Mouse (Mus musculus) embryonic facial prominence, embryonic 11.5 days (tissue): Measurements from ENCODE around the gene Rimklb. TPM values are rescaled to one million over a fixed set of nuclear protein-coding genes. Genes with fewer than 3 reads are reported as not detected.
"Not testable (repeated sequence)": the region's sequence is repeated elsewhere in the genome, so short reads cannot be mapped to it uniquely, and the experiment has no call there.

Experiments
- ATAC-seq: fragments of 200-750 bp; cut with Nextera tagmentation; replicated peaks from 2 replicates; pipeline ENCODE4 v1.8.0; 2017; ENCODE audit warnings: low read depth; ENCODE audit not compliant: insufficient number of reproducible peaks, low FRiP score, low TSS enrichment
- DNase-seq: peaks from one replicate; pipeline ENCODE4 v3.0.0-alpha.2; 2015; ENCODE audit warnings: low spot score
- H3K27ac ChIP-seq: fragments of 300-500 bp; sonication (generic); replicated peaks from 2 replicates; pipeline ENCODE4 v1.5.1; 2014; ENCODE audit warnings: mild to moderate bottlenecking, low read depth, low read length, control low read depth
- H3K27me3 ChIP-seq: fragments of 300-500 bp; sonication (generic); 2 replicates; pipeline ENCODE4 v1.6.1; 2014; ENCODE audit warnings: mild to moderate bottlenecking, low read length, moderate library complexity, mixed read lengths; ENCODE audit not compliant: control insufficient read depth, insufficient read depth
- H3K36me3 ChIP-seq: fragments of 300-500 bp; sonication (generic); replicated peaks from 2 replicates; pipeline ENCODE4 v1.6.1; 2014; ENCODE audit warnings: low read depth, mild to moderate bottlenecking, low read length, moderate library complexity, mixed read lengths; ENCODE audit not compliant: control insufficient read depth, insufficient read depth
- H3K4me1 ChIP-seq: fragments of 300-500 bp; sonication (generic); 2 replicates; pipeline ENCODE4 v1.6.1; 2014; ENCODE audit warnings: low read length, mixed read lengths; ENCODE audit not compliant: control insufficient read depth, insufficient read depth
- H3K4me2 ChIP-seq: fragments of 300-500 bp; sonication (generic); 2 replicates; pipeline ENCODE4 v1.6.1; 2014; ENCODE audit warnings: low read depth, mild to moderate bottlenecking, control low read depth, low read length, moderate library complexity
- H3K4me3 ChIP-seq: fragments of 300-500 bp; sonication (generic); 2 replicates; pipeline ENCODE4 v1.5.1; 2014; ENCODE audit warnings: low read depth, low read length, control low read depth
- H3K9ac ChIP-seq: fragments of 300-500 bp; sonication (generic); replicated peaks from 2 replicates; pipeline ENCODE4 v1.6.1; 2014; ENCODE audit warnings: mild to moderate bottlenecking, control low read depth, low read length
- H3K9me3 ChIP-seq: fragments of 300-500 bp; sonication (generic); replicated peaks from 2 replicates; pipeline ENCODE4 v1.6.1; 2016; ENCODE audit warnings: mild to moderate bottlenecking, low read length, inconsistent platforms, mixed read lengths; ENCODE audit not compliant: control insufficient read depth
- WGBS: fragments of 180-500 bp; shearing (Covaris S2); extraction: QIAGEN DNeasy Blood & Tissue Kit; methylation state at CpG from one replicate; pipeline ENCODE4 v1.1.7; 2014; 5-methylcytosine and 5-hydroxymethylcytosine counted together
- polyA plus RNA-seq: library from polyadenylated mRNA; unstranded; fragments of >200 nt; fragmentation: Nextera tagmentation; extraction: Ambion mirVana; gene quantifications from 2 replicates; pipeline ENCODE4 v1.2.1, GENCODE M21; 2014

The Rimklb gene
- polyA plus RNA-seq, 1 experiment from 2014 or later: 62.3 TPM

DNA sequence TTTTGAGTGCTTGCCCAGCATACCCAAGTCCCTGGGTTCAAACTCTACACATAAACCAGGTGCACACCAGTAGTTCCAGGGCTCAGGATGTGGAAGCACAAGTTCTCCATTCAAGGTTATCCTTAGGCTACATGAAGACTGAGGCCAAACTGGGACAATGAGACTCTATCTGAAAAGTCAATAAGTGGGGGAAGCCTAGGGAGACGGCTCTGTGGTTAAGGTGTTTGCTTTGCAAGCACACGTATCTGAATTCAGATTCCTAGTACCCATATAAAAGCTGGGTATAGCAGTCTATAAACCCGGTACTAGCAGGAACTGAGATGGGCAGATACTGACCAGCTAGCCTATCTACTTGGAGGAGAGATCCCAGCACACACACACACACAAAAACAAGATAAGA lies 20.5 kb downstream of the Rimklb start:
- no peak for DNase-seq
- Histone ChIP-seq H3K4me3 (no peak overlapping the region), H3K27me3 (no peaks in the 10 kb centered on the region), H3K27ac (no peak overlapping the region), H3K4me1 (no peaks in the 10 kb centered on the region), H3K36me3 (no peaks in the 10 kb centered on the region), H3K9me3 (no peaks in the 10 kb centered on the region), H3K4me2 (no peak overlapping the region), H3K9ac (no peak overlapping the region)
- 85% methylated on average over 3 of the region's 3 CpGs for WGBS
- no peak for ATAC-seq

GRCm38 (mm10) chr6:122471461-122471860 lies 27.1 kb downstream of the Rimklb start:
- WGBS: 88% methylated on average over 3 of the region's 3 CpGs
- ATAC-seq, H3K36me3 ChIP-seq: not testable (repeated sequence)

DNA sequence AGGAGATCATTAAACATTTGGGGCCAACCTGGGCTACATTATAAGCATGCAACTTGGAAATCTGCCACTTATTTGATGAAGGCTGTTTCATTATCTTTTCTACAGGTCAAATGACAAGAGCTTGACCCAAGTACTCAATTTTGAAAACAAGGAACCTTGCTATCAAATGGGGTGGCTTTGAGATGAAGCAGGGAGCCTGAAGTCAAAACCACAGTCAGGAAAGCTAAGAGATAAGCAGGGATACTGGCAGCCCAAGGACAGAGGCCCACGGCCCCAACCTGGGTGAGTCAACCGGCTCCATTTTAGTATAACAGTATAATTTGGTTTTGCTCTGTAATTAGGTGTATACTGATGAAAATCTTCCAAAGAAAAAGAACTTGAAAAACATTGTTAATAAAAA lies 28.3 kb downstream of the Rimklb start:
- no peaks in the 10 kb centered on the region; the same call in none of the 2 replicates for H3K36me3 ChIP-seq
- WGBS: 95% methylated on average over 2 of the region's 2 CpGs
- no peaks in the 10 kb centered on the region for H3K9me3 ChIP-seq
- no peak overlapping the region for H3K4me2 ChIP-seq
- no peak overlapping the region for H3K4me3 ChIP-seq
- no peak overlapping the region for H3K27ac ChIP-seq
- no peak overlapping the region for H3K9ac ChIP-seq
- no peaks in the 10 kb centered on the region for H3K4me1 ChIP-seq
- no peak for DNase-seq
- no peak for ATAC-seq
- no peaks in the 10 kb centered on the region for H3K27me3 ChIP-seq

More at GRCm38 (mm10) chr6:122471461-122471860, 27.1 kb downstream of the Rimklb start:
- H3K4me1 ChIP-seq, H3K27me3 ChIP-seq, H3K4me2 ChIP-seq, H3K4me3 ChIP-seq, H3K9ac ChIP-seq, H3K9me3 ChIP-seq, DNase-seq, H3K27ac ChIP-seq: not testable (repeated sequence)

GRCm38 (mm10) chr6:122469030-122469640 lies 29.4 kb downstream of the Rimklb start:
- Histone ChIP-seq H3K27ac (no peak overlapping the region), H3K4me1 (no peaks in the 10 kb centered on the region), H3K27me3 (no peaks in the 10 kb centered on the region), H3K9me3 (no peaks in the 10 kb centered on the region), H3K4me3 (no peak overlapping the region), H3K36me3 (no peaks in the 10 kb centered on the region; the same call in none of the 2 replicates), H3K9ac (no peak overlapping the region), H3K4me2 (no peak overlapping the region)
- no peak for ATAC-seq
- WGBS: 93% methylated on average over 15 of the region's 15 CpGs
- DNase-seq: no peak

DNA sequence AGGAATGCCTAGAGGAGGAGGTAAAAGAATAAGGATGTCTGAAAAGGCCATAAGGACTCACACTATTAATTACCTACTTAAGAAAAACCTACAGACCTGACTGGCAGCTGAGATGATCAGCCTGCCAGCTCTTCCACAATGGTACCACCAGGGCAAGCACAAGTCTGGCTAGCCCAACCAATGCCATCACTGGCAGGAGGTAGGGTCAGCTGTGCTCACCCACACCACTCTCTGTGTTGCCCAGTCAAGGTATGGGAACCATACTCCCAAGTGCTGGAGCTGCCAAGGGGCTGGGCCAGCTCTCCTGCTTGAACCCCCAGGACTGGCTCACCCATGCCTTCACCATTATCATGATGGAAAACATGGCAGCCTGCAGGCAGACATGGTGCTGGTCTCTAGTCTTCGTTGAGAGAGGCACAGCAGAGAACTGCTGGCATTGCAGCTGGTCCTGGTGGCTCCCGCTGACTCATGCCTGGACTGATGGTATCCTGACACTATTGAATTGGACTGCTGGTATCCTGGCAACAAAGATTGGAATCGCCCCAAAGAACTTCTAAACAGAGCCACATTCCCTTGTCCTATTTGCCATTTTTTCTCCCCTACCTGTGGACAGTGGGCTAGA lies 32.4 kb downstream of the Rimklb start:
- no peak overlapping the region for H3K4me2 ChIP-seq
- no peak overlapping the region for H3K27ac ChIP-seq
- H3K9ac ChIP-seq: no peak overlapping the region
- ATAC-seq (no peak), DNase-seq (no peak)
- H3K27me3 ChIP-seq: no peaks in the 10 kb centered on the region
- WGBS: 91% methylated on average over 3 of the region's 3 CpGs
- H3K4me1 ChIP-seq: no peaks in the 10 kb centered on the region
- no peak overlapping the region for H3K4me3 ChIP-seq
- H3K36me3 ChIP-seq: peaks cover 4% of the 10 kb centered on the region
- no peaks in the 10 kb centered on the region for H3K9me3 ChIP-seq

- Histone ChIP-seq H3K9me3 (no peaks in the 10 kb centered on the region), H3K27me3 (no peaks in the 10 kb centered on the region), H3K4me1 (no peaks in the 10 kb centered on the region), H3K27ac (no peak overlapping the region), H3K36me3 (peaks cover 4% of the 10 kb centered on the region), H3K9ac (no peak overlapping the region), H3K4me3 (no peak overlapping the region), H3K4me2 (no peak overlapping the region)
- WGBS: 93% methylated on average over 8 of the region's 8 CpGs
- ATAC-seq: no peak
- DNase-seq: no peak
Observed at GRCm38 (mm10) chr6:122458946-122459693, 39.4 kb downstream of the Rimklb start.

GRCm38 (mm10) chr6:122447848-122448247 lies 50.7 kb downstream of the Rimklb start:
- H3K36me3 ChIP-seq: no peaks in the 10 kb centered on the region; the same call in 1 of the 2 replicates
- no peaks in the 10 kb centered on the region for H3K27me3 ChIP-seq
- no peaks in the 10 kb centered on the region for H3K9me3 ChIP-seq
- DNase-seq (no peak), ATAC-seq (no peak)
- no peak overlapping the region for H3K4me2 ChIP-seq
- no peak overlapping the region for H3K4me3 ChIP-seq
- no peak overlapping the region for H3K27ac ChIP-seq
- 94% methylated on average over 7 of the region's 7 CpGs for WGBS
- H3K9ac ChIP-seq: no peak overlapping the region
- H3K4me1 ChIP-seq: no peaks in the 10 kb centered on the region

DNA sequence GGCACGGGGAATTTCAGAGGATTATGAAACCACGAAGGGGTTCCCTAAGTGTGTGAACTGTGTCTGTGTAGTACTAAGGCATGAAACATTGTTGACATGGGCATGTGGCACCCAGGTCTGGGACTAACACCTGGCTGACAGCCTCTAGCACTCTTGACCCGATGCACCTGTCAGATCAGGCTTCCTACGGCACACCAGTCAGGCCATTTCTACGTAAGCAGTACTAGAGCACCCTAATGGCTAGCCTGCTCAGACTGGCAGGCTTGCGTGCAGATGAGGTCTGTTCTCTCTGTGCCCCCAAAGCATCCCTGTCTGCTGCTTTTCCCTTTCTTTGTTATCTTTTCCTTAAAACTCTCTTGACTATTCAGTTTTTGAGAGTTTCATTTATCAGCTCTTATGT lies 53.3 kb downstream of the Rimklb start:
- H3K36me3 ChIP-seq: no peaks in the 10 kb centered on the region; the same call in 1 of the 2 replicates
- no peak overlapping the region for H3K9ac ChIP-seq
- no peak overlapping the region for H3K4me3 ChIP-seq
- H3K4me2 ChIP-seq: no peak overlapping the region
- no peaks in the 10 kb centered on the region for H3K9me3 ChIP-seq
- no peak overlapping the region for H3K27ac ChIP-seq
- H3K27me3 ChIP-seq: no peaks in the 10 kb centered on the region
- H3K4me1 ChIP-seq: no peaks in the 10 kb centered on the region
- DNase-seq (no peak), ATAC-seq (no peak)
- 83% methylated on average over 6 of the region's 6 CpGs for WGBS
